Comparison of ENCODE assay signal across 22 mouse cellular contexts in the genomic region with DNA sequence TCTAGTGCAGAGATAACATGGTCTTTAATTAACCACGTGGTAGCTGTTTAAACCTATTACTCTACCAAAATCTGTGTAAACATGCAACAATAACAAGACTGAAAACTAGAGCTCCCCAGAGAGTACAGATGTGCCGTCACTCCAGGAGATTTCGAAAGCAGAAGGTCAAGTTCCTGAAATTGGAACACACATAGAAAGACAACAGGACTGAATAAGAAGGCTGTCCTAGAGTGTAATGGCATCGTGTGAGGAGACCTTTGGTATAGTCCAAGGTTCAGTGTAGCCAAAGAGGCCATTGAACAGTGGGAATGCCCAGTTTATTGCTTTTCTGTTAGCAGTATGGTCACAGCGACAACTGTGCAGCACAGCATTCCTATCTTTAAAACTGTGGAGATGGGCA. TPM values are rescaled to one million over a fixed set of nuclear protein-coding genes. Genes with fewer than 3 reads are reported as not detected.
DNase-seq lines count a peak whose midpoint lies in the region; ATAC-seq lines count a peak whose summit lies in the region.
"Had no signal": no experiment of that assay in that cellular context is flagged by ENCODE, and none has a peak within 500 bp of the region (broad histone marks: within the 10 kb centered on the region; RNA-seq: fewer than 3 reads in every experiment).

No protein-coding gene starts in this region.

- H3K36me3 ChIP-seq in kidney, embryonic 14.5 days (ENCODE audit: control insufficient read depth, insufficient read depth, low read length): no peaks in the 10 kb centered on the region
- H3K36me3 ChIP-seq in liver, embryonic 11.5 days (ENCODE audit: control insufficient read depth, insufficient read depth, low read length): no peaks in the 10 kb centered on the region
- no peaks in the 10 kb centered on the region for H3K36me3 ChIP-seq in midbrain, embryonic 16.5 days (ENCODE audit: control insufficient read depth, insufficient read depth, low read length)
- H3K36me3 ChIP-seq: embryonic facial prominence, embryonic 15.5 days had no signal

- H3K9me3 ChIP-seq in kidney, embryonic 14.5 days (ENCODE audit: control insufficient read depth, low read length): no peaks in the 10 kb centered on the region
- H3K9me3 ChIP-seq in liver, embryonic 11.5 days (ENCODE audit: control insufficient read depth, low read length): no peaks in the 10 kb centered on the region
- H3K9me3 ChIP-seq in midbrain, embryonic 16.5 days (replicated peaks; ENCODE audit: control insufficient read depth, low read length, poor library complexity, severe bottlenecking): no peaks in the 10 kb centered on the region
- H3K9me3 ChIP-seq: embryonic facial prominence, embryonic 15.5 days had no signal

- H3K4me2 ChIP-seq in kidney, embryonic 14.5 days (replicated peaks; ENCODE audit: low read depth, low read length): no peak overlapping the region
- no peak overlapping the region for H3K4me2 ChIP-seq in liver, embryonic 11.5 days
- no peak overlapping the region for H3K4me2 ChIP-seq in midbrain, embryonic 16.5 days (ENCODE audit: low read length)
- H3K4me2 ChIP-seq: embryonic facial prominence, embryonic 15.5 days; heart, embryonic 11.5 days had no signal

- no peak overlapping the region for H3K4me3 ChIP-seq in kidney, embryonic 14.5 days (ENCODE audit: low read length)
- H3K4me3 ChIP-seq in liver, embryonic 11.5 days (ENCODE audit: low read depth, low read length): no peak overlapping the region
- no peak overlapping the region for H3K4me3 ChIP-seq in midbrain, embryonic 16.5 days (ENCODE audit: low read depth, low read length)
- H3K4me3 ChIP-seq: embryonic facial prominence, embryonic 15.5 days; gastrocnemius, adult 2 months had no signal

- no peak for ATAC-seq in kidney, embryonic 14.5 days (ENCODE audit: low FRiP score, low TSS enrichment)
- 0 out of 2 replicates have a peak, but pooled peaks have one; percentile 7 for ATAC-seq in liver, embryonic 11.5 days (replicated peaks; ENCODE audit: low FRiP score)
- no peak for ATAC-seq in midbrain, embryonic 16.5 days
- ATAC-seq: forebrain, postnatal 0 days had no signal

- no peaks in the 10 kb centered on the region for H3K27me3 ChIP-seq in kidney, embryonic 14.5 days (ENCODE audit: control insufficient read depth, insufficient read depth, low read length)
- no peaks in the 10 kb centered on the region for H3K27me3 ChIP-seq in liver, embryonic 11.5 days (replicated peaks; ENCODE audit: control insufficient read depth, insufficient read depth, low read length)
- no peaks in the 10 kb centered on the region for H3K27me3 ChIP-seq in midbrain, embryonic 16.5 days (ENCODE audit: control insufficient read depth, insufficient read depth, low read depth, low read length)
- H3K27me3 ChIP-seq: embryonic facial prominence, embryonic 15.5 days had no signal

- no peak overlapping the region for H3K9ac ChIP-seq in kidney, embryonic 14.5 days (ENCODE audit: low read depth, low read length)
- no peak overlapping the region for H3K9ac ChIP-seq in liver, embryonic 11.5 days (ENCODE audit: low read depth, low read length)
- no peak overlapping the region for H3K9ac ChIP-seq in midbrain, embryonic 16.5 days (ENCODE audit: low read depth, low read length)
- H3K9ac ChIP-seq: embryonic facial prominence, embryonic 15.5 days; forebrain, postnatal 0 days had no signal

- H3K4me1 ChIP-seq in kidney, embryonic 14.5 days (ENCODE audit: control insufficient read depth, insufficient read depth, low read length): no peaks in the 10 kb centered on the region
- H3K4me1 ChIP-seq in liver, embryonic 11.5 days (replicated peaks; ENCODE audit: control insufficient read depth, insufficient read depth, low read length): no peaks in the 10 kb centered on the region
- H3K4me1 ChIP-seq in midbrain, embryonic 16.5 days (ENCODE audit: control insufficient read depth, insufficient read depth, low read length): no peaks in the 10 kb centered on the region
- H3K4me1 ChIP-seq: embryonic facial prominence, embryonic 15.5 days had no signal

- peak; percentile 9 for DNase-seq in adrenal gland, adult 2 months
- DNase-seq in adrenal gland, adult 8-10 months: no peak
- DNase-seq in kidney, adult 8-10 months: peak; percentile 54 to 58
- no peak for DNase-seq in liver, embryonic 11.5 days (ENCODE audit: low spot score)
- DNase-seq in skeletal muscle tissue, adult 2 months (ENCODE audit: low read depth, low spot score): peak; percentile 7
- DNase-seq in natural killer cell, adult 2 months (ENCODE audit: low spot score in 2 of 2): no peak
- DNase-seq: adrenal gland, postnatal 25 days; cerebellum, adult 18-20 months; cerebellum, postnatal 36 days; forebrain, postnatal 0 days; gastrocnemius, adult 2 months; heart, postnatal 10 days; left cerebral cortex, postnatal 4 days; lung, adult 2 months; right cerebral cortex, postnatal 25 days; thymus, postnatal 25 days had no signal

- WGBS in kidney, embryonic 14.5 days: 66% methylated on average over 5 of the region's 5 CpGs
- WGBS in liver, embryonic 11.5 days: 63% methylated on average over 5 of the region's 5 CpGs
- WGBS in midbrain, embryonic 16.5 days: 71% methylated on average over 5 of the region's 5 CpGs

- H3K27ac ChIP-seq in kidney, embryonic 14.5 days (ENCODE audit: low read depth, low read length): no peak overlapping the region
- H3K27ac ChIP-seq in liver, embryonic 11.5 days (ENCODE audit: low read depth, low read length): no peak overlapping the region
- no peak overlapping the region for H3K27ac ChIP-seq in midbrain, embryonic 16.5 days (ENCODE audit: low read length)
- H3K27ac ChIP-seq: embryonic facial prominence, embryonic 15.5 days; gastrocnemius, adult 2 months had no signal

RNA-seq across cellular contexts. Expression of a gene that starts 4.8 kb away (rescaled TPM):
- total RNA-seq in adrenal gland, adult 2 months (2021): 10 to 100 TPM; 17.0 to 26.2 TPM
- polyA plus RNA-seq in adrenal gland, adult 2 months (2012; rRNA removed): 1.8 and 3.3 TPM in 2 replicates
- 10 to 100 TPM; 15.6 to 22.7 (median 21.9) TPM for total RNA-seq in adrenal gland, adult 8-10 months (2022)
- polyA plus RNA-seq in kidney, embryonic 14.5 days (2014; fragmentation: Nextera tagmentation; extraction: Ambion mirVana): 3.3 and 3.6 TPM in 2 replicates
- polyA plus RNA-seq in liver, embryonic 11.5 days (2014; fragmentation: Nextera tagmentation; extraction: Ambion mirVana): 1.6 and 1.8 TPM in 2 replicates
- polyA plus RNA-seq in midbrain, embryonic 16.5 days (2015; fragmentation: Nextera tagmentation; extraction: Ambion mirVana): 4.2 and 4.8 TPM in 2 replicates
- total RNA-seq: granulocyte monocyte progenitor cell, adult 5-6 weeks; megakaryocyte-erythroid progenitor cell, adult 5-6 weeks had no signal

Comparison
In these comparisons a context has a peak if more than half of its experiments do, and no peak if none do; other contexts are left out.
1. DNase-seq: peak in adrenal gland, adult 2 months (single experiment), kidney, adult 8-10 months (2 of 2) and skeletal muscle tissue, adult 2 months (single experiment); none in adrenal gland, adult 8-10 months (single experiment), liver, embryonic 11.5 days (single experiment) and natural killer cell, adult 2 months (0 of 2).